Mouse (Mus musculus): Measurements from ENCODE around the gene Erbb4. TPM values are rescaled to one million over a fixed set of nuclear protein-coding genes. Genes with fewer than 3 reads are reported as not detected.
A peak's percentile ranks its signal among the peaks of the same experiment; 100 is the strongest.

The Erbb4 gene
- polyA plus RNA-seq (2015; fragmentation: Nextera tagmentation; extraction: Ambion mirVana): 12.1 and 12.8 TPM in 2 replicates

GRCm38 (mm10) chr1:69107485-69108158 lies at the start of gene Erbb4:
Erbb4 (minus strand) TSS chr1:69108059.
- peak; percentile 80 for ATAC-seq (ENCODE audit: low FRiP score)
- peak within 1 kb of the TSS; percentile 79 for H3K4me3 ChIP-seq (replicated peaks)
- H3K9ac ChIP-seq (replicated peaks): peak within 1 kb of the TSS; percentile 70
- under 1% methylated on average over 61 of the region's 63 CpGs for WGBS
- H3K9me3 ChIP-seq (replicated peaks): no peaks in the 10 kb centered on the region
- H3K27ac ChIP-seq (replicated peaks): peak within 1 kb of the TSS; percentile 78
- no peaks in the 10 kb centered on the region for H3K36me3 ChIP-seq
- peaks cover 32% of the 10 kb centered on the region for H3K4me1 ChIP-seq
- peak within 1 kb of the TSS; percentile 91 for H3K4me2 ChIP-seq
- no peaks in the 10 kb centered on the region; the same call in 1 of the 2 replicates for H3K27me3 ChIP-seq (replicated peaks)

GRCm38 (mm10) chr1:69157346-69157745 lies 49.5 kb upstream of the Erbb4 start:
- H3K27ac ChIP-seq (replicated peaks): no peak overlapping the region
- no peaks in the 10 kb centered on the region for H3K4me1 ChIP-seq
- H3K27me3 ChIP-seq (replicated peaks): no peaks in the 10 kb centered on the region
- no peak overlapping the region for H3K9ac ChIP-seq (replicated peaks)
- no peak overlapping the region for H3K4me2 ChIP-seq
- ATAC-seq (ENCODE audit: low FRiP score): no peak
- H3K4me3 ChIP-seq (replicated peaks): no peak overlapping the region
- H3K9me3 ChIP-seq (replicated peaks): no peaks in the 10 kb centered on the region
- no peaks in the 10 kb centered on the region for H3K36me3 ChIP-seq
- 24% methylated on average over 2 of the region's 2 CpGs for WGBS

DNA sequence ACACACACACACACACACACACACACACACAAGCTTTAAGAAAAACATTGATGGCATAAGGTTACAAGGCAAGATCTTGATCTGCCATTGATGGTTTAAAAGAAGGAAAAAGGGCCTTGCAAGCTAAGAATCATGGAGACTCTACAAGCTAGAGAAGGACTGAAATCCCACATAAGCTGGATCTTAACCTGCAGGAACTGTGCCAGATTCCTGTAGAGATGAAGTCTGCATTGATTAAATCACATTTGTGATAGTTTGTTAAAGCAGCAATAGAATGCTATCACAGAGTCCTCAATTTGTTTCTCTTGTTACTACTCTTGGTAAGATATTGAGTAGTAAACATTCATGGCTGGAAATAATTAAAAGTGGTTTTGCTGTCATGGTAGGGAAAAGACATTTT lies 33.5 kb upstream of the Erbb4 start:
- no peaks in the 10 kb centered on the region for H3K27me3 ChIP-seq (replicated peaks)
- H3K9ac ChIP-seq (replicated peaks): no peak overlapping the region
- no peak for ATAC-seq (ENCODE audit: low FRiP score)
- H3K4me3 ChIP-seq (replicated peaks): no peak overlapping the region
- no peak overlapping the region for H3K4me2 ChIP-seq
- no peaks in the 10 kb centered on the region for H3K9me3 ChIP-seq (replicated peaks)
- H3K27ac ChIP-seq (replicated peaks): no peak overlapping the region
- H3K4me1 ChIP-seq: no peaks in the 10 kb centered on the region
- no peaks in the 10 kb centered on the region for H3K36me3 ChIP-seq

- Histone ChIP-seq H3K9me3 (replicated peaks) (no peaks in the 10 kb centered on the region), H3K4me1 (no peaks in the 10 kb centered on the region), H3K4me2 (no peak overlapping the region), H3K9ac (replicated peaks) (no peak overlapping the region), H3K27ac (replicated peaks) (no peak overlapping the region), H3K4me3 (replicated peaks) (no peak overlapping the region), H3K36me3 (no peaks in the 10 kb centered on the region), H3K27me3 (replicated peaks) (no peaks in the 10 kb centered on the region)
- 58% methylated on average over 6 of the region's 6 CpGs for WGBS
- ATAC-seq (ENCODE audit: low FRiP score): no peak
Observed at GRCm38 (mm10) chr1:69139519-69139868, 31.6 kb upstream of the Erbb4 start.

- Histone ChIP-seq H3K27me3 (replicated peaks) (no peaks in the 10 kb centered on the region), H3K4me2 (no peak overlapping the region), H3K9ac (replicated peaks) (no peak overlapping the region), H3K4me1 (no peaks in the 10 kb centered on the region), H3K36me3 (no peaks in the 10 kb centered on the region), H3K4me3 (replicated peaks) (no peak overlapping the region), H3K9me3 (replicated peaks) (no peaks in the 10 kb centered on the region), H3K27ac (replicated peaks) (no peak overlapping the region)
- ATAC-seq (ENCODE audit: low FRiP score): peak; percentile 31; the same call in 1 of the 2 replicates
- 37% methylated on average over 4 of the region's 4 CpGs for WGBS
Observed at GRCm38 (mm10) chr1:69138856-69139518, 31.1 kb upstream of the Erbb4 start.

- no peaks in the 10 kb centered on the region for H3K27me3 ChIP-seq (replicated peaks)
- ATAC-seq (ENCODE audit: low FRiP score): no peak
- no peaks in the 10 kb centered on the region for H3K36me3 ChIP-seq
- H3K4me1 ChIP-seq: no peaks in the 10 kb centered on the region
- no peak overlapping the region for H3K9ac ChIP-seq (replicated peaks)
- no peak overlapping the region for H3K27ac ChIP-seq (replicated peaks)
- WGBS: 91% methylated on average over 1 of the region's 1 CpGs
- H3K4me3 ChIP-seq (replicated peaks): no peak overlapping the region
- no peaks in the 10 kb centered on the region for H3K9me3 ChIP-seq (replicated peaks)
- no peak overlapping the region for H3K4me2 ChIP-seq
Observed at GRCm38 (mm10) chr1:69124147-69124848, 16.4 kb upstream of the Erbb4 start.

- Histone ChIP-seq H3K36me3 (no peaks in the 10 kb centered on the region), H3K27me3 (replicated peaks) (no peaks in the 10 kb centered on the region), H3K4me2 (no peak overlapping the region), H3K4me1 (no peaks in the 10 kb centered on the region), H3K4me3 (replicated peaks) (no peak overlapping the region), H3K9ac (replicated peaks) (no peak overlapping the region), H3K27ac (replicated peaks) (no peak overlapping the region), H3K9me3 (replicated peaks) (no peaks in the 10 kb centered on the region)
- 77% methylated on average over 4 of the region's 4 CpGs for WGBS
- ATAC-seq (ENCODE audit: low FRiP score): no peak
Observed at GRCm38 (mm10) chr1:69118249-69118938, 10.5 kb upstream of the Erbb4 start.

- H3K9ac ChIP-seq (replicated peaks): peak overlapping the region; percentile 70
- 3% methylated on average over 20 of the region's 20 CpGs for WGBS
- peak overlapping the region; percentile 91 for H3K4me2 ChIP-seq
- ATAC-seq (ENCODE audit: low FRiP score): peak; percentile 78
- H3K4me1 ChIP-seq: peaks cover 32% of the 10 kb centered on the region
- H3K9me3 ChIP-seq (replicated peaks): no peaks in the 10 kb centered on the region
- no peaks in the 10 kb centered on the region for H3K36me3 ChIP-seq
- H3K4me3 ChIP-seq (replicated peaks): peak overlapping the region; percentile 79
- H3K27ac ChIP-seq (replicated peaks): peak overlapping the region; percentile 78
- H3K27me3 ChIP-seq (replicated peaks): no peaks in the 10 kb centered on the region; the same call in 1 of the 2 replicates
Observed at GRCm38 (mm10) chr1:69108159-69108925, 483 bp upstream of the Erbb4 start.

DNA sequence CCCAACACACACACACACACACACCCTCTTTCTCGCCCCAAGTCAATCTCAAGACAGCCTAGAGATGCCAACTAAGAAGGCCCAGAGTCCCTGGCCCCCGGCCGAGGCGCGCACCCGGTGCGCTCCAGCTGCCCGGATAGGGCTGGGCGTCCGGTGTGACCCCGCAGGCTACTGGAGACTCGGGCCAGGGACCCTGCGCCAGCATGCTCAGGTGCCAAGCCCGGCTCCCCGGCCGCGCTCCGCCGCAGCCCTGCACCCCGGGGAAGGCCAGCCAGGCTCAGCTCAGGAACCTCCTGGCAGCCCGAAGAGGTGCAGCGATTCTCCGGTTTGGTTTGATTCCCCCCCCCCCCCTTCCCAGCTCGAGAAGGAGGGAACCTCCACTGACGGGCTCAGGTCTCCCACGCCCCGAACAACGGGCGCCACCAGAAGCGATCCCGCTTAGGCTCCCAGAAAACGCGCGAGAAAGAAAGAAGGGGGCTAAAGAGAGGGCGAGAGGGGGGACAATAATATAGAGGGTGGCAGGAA lies 860 bp downstream of the Erbb4 start:
- under 1% methylated on average over 35 of the region's 35 CpGs for WGBS
- no peaks in the 10 kb centered on the region; the same call in 1 of the 2 replicates for H3K27me3 ChIP-seq (replicated peaks)
- peaks cover 32% of the 10 kb centered on the region for H3K4me1 ChIP-seq
- H3K27ac ChIP-seq (replicated peaks): peak overlapping the region; percentile 78
- peak overlapping the region; percentile 91 for H3K4me2 ChIP-seq
- H3K9me3 ChIP-seq (replicated peaks): no peaks in the 10 kb centered on the region
- no peaks in the 10 kb centered on the region for H3K36me3 ChIP-seq
- peak overlapping the region; percentile 79 for H3K4me3 ChIP-seq (replicated peaks)
- peak overlapping the region; percentile 70 for H3K9ac ChIP-seq (replicated peaks)
- ATAC-seq (ENCODE audit: low FRiP score): peak; percentile 42

DNA sequence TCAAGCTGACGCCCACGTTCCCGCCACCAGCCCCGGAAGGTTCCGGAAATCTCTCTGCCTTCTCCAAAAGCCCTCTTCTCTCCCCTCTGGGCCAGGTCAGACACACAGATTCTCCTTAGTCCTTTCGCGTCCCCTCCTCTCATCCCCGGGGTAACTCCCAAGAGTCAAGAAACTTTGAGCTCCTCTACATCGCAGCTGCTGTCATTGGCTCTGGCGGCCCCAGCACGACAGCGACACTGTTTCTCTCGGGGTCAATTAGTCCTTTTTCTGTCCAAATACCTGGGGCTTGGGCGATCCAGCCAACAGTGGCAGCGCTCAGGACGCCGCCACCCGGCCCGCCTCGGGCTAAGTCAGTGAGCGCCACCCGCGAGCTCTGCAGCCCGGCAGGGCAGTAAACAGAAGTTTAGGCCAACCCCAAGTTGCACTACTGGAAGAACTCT lies 1.5 kb downstream of the Erbb4 start:
- H3K4me3 ChIP-seq (replicated peaks): peak overlapping the region; percentile 79
- no peaks in the 10 kb centered on the region for H3K36me3 ChIP-seq
- H3K4me2 ChIP-seq: peak overlapping the region; percentile 91
- no peaks in the 10 kb centered on the region; the same call in 1 of the 2 replicates for H3K27me3 ChIP-seq (replicated peaks)
- peaks cover 32% of the 10 kb centered on the region for H3K4me1 ChIP-seq
- peak overlapping the region; percentile 70 for H3K9ac ChIP-seq (replicated peaks)
- 0 out of 2 replicates have a peak, but pooled peaks have one; percentile 16 for ATAC-seq (ENCODE audit: low FRiP score)
- 1% methylated on average over 24 of the region's 24 CpGs for WGBS
- H3K9me3 ChIP-seq (replicated peaks): no peaks in the 10 kb centered on the region
- peak overlapping the region; percentile 78 for H3K27ac ChIP-seq (replicated peaks)

All from neural tube, embryonic 15.5 days (tissue).